Mouse (Mus musculus) gastrocnemius, postnatal 25 days (tissue): ENCODE measurements around the gene Leo1. TPM values are rescaled to one million over a fixed set of nuclear protein-coding genes. Genes with fewer than 3 reads are reported as not detected.
"Not testable (repeated sequence)": the region's sequence is repeated elsewhere in the genome, so short reads cannot be mapped to it uniquely, and the experiment has no call there.

Source experiments
- DNase-seq: peaks from one replicate; pipeline ENCODE4 v3.0.0; 2022
- total RNA-seq, 2 experiments: library from RNA; stranded (reverse); gene quantifications; 1 replicate in 1 of 2; 2 replicates in 1 of 2; pipeline ENCODE4 v1.2.3; 2021

Gene Leo1
- total RNA-seq, 2 experiments from 2014 or later: 12.3 to 21.3 TPM

DNA sequence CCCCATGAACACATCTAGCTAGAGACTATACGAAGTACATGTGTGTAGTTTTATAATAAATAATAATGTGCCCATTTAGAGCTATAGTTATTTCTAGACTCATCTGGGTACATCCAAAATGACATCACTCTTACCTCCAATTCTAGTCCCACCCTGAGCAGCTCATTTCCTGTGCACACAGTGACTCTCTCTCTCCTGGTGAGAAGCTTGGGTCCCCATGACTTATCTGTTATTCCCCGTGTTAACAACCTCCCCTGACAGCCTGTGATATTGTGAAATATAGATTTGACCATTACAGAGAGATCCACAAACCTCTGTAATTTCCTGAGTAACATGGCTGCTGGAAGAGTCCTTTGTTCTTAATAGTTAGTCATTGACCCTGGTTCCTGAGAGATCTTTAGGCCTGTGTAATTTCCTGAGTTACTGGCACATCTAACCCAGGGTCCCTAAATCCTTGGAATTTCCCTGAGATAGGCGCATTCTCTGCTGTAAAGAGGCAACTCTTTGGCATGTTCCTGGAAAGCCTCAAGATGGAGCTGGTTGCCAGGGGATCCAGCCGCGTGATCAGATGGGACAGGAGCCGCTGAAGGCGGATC lies 15.4 kb upstream of the Leo1 start:
- no peak for DNase-seq

DNA sequence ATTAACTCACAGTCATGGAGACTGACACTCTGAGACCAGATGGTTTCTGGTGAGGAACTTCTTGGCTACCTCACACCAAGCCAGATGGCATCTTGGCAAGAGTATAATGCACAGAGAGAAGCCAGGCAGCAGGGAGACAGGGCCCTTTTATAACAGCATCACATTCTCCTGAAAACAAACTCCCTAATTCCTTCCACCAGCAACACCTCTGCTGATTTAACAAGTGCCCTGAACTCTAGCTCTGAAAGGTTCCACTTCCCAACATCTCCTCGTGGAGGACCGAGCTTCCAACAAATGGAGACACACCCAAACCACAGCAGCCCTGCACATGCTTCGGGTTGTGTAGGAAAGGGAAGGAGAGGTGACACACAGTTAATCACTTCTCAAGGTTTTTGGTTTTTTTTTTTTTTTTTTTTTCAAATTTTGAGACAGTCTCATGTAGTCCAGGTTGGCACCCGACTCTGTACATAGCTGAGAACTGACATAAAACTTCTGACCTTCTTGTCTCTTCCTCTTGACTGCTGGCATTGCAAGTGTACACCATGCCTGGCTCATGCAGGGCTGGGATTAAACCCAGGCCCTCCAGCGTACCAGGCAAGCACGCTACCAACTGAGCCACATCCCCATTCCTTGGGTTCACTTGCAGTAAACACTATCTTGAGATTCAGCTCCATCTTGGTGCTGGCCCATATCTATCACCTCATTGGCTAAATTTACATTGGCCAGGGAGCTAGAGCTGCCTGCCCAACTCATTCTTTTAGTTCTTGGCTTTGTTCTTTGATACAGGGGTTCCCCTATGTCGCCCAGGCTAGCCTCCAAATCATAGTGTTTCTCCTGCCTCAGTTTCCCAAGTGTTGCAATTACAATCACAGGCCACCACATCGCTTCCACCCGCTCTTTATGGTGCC lies 13.7 kb upstream of the Leo1 start:
- DNase-seq: no peak

DNA sequence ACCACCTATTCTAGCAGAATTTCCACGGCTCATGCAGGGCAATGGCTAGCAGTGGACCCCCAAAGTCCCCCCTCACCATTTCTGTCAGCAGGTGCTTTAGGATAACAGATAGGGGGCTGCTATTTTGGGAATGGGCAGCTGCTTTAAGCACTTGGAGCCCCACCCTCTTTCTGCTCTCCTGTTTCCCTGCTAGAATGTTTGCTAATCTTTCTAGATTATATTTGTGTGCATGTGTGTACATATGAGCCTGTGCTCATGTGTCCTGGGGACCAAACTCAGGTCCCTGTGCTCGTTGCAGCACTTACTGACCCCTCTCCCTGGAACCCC lies 13.1 kb upstream of the Leo1 start:
- no peak for DNase-seq

DNA sequence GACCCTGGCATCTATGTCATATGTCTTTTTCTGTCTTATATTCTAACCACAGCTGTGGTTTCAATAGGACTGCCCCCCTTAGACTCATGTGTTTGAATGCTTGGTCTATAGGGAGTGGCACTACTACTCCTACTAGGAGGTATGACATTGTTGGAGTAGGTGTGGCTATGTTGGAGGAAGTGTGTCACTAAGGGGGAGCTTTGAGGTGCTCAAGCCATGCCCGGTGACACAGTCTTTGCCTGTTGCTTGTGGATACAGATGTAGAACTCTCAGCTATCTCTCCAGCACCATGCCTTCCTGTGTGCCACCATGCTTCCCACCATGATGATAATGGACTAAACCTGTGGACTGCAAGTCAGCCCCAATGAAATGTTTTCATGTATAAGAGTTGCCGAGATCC lies 12.3 kb upstream of the Leo1 start:
- no peak for DNase-seq

DNA sequence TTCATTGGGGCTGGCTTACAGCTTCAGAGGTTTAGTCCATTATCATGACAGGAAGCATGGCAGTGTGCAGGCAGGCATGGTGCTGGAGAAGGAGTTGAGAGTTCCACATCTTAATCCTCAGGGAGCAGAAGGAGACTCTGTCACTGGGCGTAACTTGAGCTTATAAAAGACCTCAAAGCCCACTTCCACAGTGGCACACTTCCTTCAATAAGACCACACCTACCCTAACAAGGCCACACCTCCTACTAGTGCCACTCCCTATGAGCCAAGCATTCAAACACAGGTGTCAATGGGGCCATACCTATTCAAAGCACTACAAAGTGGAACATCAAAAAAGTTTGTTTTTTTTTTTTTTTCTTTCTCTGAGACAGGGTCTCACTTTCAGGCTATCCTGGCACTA lies 11.7 kb upstream of the Leo1 start:
- DNase-seq: no peak

DNA sequence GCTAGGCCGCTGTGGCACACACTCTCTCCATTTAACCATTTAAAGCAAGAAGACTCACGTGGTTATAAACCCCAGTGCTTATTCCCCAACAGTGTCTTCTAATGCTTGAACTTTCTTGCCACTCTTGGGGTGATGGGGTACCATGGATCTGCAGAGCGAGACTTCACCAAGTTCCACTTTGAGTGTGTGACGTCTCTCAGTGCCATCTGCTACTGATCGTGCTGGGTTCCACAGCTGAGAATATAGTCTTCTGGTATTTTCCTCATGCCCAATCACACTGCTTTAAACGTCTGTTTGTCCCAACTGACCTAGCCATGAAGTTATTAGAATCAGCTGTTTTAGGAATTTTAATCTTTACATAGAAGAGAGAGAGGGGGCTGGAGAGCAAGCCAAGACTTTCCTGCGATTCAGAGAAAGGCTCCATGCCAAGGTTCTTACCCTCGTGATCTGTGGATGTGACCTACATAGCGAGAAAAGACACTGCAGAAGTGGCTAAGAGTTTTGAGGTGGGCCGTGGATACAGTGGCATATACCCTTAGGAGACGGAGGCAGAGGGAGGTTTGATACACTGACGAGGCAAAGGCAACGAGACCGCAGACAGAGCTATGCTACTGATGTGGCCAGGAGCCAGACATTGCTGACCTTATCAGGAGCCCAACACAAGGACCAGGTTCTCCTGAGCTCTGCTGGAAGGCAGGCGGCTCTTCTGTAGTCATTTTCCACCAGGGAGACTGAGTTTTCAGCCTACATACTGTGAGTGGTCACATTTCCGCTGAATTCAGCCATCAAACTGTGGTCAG lies 10.3 kb upstream of the Leo1 start:
- no peak for DNase-seq

DNA sequence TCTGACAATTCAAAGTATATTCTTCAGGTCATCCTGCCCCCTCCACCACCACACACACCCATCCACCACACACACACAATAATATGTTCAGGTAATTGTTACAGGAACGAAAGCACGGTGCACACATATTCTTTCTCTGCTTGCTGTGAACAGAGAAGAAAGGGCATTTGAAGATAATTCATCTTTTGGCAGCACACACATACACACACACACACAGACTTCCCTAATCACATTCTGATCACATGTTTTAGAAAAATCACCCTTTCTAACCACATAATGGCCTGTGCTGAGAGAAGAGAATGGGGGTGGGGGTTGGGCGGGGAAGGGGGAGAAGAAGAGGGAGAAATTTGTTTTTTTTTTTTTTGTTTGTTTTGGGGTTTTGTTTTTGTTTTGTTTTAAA lies 8.6 kb upstream of the Leo1 start:
- DNase-seq: no peak

DNA sequence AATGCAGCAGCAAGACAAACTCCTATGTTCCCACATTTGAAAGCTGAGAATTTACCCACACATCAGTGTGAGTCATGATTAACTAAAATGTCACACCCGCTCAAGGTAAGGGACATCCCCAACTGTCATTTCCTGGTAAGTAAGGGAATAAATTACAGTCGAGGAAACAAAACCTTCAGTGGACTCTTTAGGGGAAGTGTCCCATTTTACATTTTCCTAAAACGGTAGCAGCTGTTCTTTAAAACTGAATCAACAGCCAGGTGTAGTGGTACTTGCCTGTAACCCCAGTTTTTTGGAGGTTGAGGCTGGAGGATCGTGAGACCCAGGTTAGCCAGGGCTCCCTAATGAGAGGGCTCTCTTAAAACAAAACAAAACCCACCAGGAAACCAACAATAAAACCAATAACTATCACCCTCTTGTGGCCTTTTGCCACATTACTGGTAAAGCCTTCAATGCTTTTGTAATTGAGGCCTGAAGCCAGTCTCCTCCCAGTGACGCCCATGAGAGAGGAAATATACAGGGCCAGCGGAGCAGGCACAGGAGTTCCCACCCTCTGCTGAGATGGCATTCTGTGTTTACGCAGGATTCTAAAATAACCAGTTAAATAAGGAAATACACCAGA lies 7.0 kb upstream of the Leo1 start:
- DNase-seq: no peak

DNA sequence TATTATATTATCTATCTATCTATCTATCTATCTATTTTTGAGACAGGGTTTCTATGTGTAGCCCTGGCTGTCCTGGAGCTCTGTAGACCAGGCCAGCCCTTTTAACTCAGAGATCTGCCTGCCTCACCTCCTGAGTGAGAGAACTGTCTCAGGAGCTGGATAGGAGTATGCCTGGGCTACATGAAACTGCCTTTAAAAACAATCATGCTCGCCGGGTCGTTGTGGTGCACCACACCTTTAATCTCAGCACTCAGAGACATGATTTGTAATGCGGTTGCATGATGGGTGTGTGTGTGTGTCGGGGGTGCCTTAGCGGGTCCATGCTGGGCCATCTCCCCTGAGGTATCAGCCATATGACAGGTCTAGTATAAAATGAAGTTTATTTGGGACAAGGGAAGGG lies 6.5 kb upstream of the Leo1 start:
- DNase-seq: no peak

DNA sequence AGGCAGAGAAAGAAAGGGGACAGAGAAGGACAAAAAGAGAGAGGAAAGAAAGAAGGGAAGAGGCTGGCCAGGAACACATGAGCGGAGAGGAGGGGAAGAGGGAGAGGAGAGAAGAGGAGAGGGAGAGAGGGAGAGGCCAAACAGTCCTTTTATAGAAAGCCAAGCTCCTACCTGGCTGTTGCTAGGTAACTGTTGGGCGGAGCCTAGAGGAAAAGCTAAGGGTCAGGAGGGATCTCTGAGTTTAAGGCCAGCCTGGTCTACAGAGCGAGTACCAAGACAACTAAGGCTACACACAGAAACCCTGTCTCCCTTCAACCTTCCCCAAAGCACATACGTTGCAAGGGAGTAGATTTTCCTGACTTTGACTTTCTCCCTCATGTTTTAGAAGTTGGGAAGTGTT lies 6.0 kb upstream of the Leo1 start:
- no peak for DNase-seq

DNA sequence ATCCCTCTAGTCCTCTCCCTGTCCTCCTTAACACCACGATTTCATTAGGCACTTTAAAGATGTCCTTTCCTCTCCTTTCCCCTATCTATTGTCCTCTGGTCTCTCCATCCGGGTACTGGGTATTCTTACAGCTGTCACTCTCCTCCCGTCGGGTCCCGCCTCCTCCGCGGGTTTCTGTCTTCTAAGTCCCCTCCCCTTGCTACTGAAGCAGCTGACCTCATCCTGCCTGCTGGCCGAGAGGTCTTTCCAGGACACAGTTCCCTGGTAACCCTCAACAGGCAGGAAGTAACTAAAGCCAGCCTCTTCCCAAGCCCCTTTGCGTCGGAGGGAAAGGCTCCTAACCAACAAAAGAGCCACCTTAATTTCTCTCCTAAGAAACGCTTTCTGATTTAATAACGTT lies 5.4 kb upstream of the Leo1 start:
- peak; percentile 79 for DNase-seq

DNA sequence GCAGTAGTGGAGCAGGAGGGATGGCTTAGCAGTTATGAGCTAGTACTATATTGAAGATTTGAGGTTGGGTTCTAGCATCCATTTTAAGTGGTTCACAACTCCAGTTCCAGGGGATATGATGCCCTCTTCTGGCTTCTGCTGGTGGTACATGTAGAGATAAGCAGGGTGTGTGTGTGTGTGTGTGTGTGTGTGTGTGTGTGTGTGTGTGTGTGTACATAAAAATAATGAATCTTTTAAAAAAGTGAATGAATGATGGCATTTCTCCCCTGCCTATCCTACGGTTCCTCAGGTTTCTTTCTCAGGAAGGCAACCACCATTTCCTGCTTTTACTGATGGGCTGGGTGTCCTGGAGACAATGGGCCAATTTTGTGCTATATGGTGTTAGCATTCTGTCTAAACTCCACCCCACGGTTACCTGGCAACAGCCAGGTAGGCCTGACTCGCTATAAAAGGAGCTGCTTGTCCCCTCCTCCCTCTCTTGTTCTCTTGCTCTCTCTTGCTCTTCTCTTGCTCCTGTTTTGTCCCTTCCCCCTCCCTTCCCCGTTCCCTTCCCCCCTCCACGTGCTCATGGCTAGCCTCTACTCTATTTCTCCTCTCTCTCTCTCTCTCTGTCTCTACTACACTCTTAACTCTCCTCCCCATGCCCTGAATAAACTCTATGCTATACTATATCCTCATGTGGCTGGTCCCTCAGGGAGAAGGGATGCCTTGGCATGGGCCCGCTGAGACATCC lies 3.5 kb upstream of the Leo1 start:
- no peak for DNase-seq

DNA sequence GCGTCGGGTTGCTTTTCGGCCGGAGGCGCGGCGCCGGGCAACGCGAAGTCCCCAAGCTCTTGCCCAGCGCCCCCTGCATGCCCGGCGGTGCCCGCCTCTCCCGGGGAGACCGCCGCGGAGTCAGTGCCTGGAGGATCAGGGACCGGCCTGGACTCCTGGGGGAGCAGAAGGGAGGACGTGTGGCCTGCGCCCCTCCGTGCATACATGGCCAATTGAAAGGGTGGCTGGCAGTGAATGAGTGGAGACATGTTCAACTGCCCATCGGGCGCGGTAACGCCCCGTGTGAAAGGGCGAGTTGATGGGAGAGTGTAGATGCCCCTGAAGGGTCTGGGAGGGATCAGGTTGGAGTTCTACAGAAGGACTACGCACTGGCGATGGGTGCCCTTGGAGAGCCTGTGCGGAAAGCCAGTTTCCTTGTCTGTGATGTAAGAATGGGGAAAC lies 387 bp downstream of the Leo1 start:
- no peak for DNase-seq

DNA sequence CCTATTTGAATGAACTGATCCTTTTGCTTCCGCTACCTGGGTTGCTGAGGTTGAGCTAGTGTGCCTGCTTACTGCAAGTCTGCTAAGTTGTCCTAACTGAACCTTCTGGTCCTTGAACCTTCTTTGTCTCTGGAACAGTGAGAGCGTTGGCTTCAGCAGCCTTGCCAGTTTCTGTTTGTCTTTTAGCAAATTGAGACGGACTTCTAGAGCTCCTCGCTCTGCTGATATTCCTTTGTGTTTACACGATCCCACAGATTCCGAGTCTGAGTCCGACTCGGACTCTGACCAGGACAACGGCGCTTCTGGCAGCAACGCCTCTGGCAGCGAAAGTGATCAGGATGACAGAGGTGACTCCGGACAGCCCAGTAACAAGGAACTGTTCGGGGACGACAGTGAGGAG lies 3.7 kb downstream of the Leo1 start:
- DNase-seq: no peak

DNA sequence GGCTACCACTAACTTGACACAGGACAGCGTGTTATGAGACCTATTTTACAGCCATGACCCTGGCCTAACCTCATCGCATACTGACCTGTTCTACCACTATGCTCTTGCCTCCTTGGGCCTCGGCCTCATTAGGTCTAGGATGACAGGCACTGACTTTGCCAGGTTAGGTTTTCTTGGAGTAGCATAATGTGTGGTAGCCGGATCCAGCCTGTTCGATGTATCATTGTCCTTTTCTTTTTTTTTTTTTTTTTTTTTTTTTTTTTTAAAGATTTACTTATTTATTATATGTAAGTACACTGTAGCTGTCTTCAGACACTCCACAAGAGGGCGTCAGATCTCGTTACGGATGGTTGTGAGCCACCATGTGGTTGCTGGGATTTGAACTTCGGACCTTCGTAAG lies 5.2 kb downstream of the Leo1 start:
- DNase-seq: not testable (repeated sequence)

DNA sequence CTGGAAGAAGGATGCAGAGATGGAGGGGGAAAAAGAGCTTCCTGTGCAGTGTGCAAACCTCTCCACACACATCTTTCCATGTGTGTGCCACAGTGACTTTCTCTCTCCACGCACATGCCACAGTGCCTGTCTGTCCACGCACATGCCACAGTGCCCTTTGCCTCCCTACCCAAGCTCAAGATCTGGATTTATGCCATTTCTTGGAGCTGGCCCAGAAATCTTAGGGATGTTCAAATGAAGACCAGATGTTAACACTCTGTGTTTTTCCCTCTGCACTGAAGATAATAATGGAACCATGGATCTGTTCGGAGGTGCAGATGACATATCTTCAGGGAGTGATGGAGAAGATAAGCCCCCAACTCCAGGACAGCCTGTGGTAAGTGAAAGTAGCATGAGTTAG lies 6.7 kb downstream of the Leo1 start:
- no peak for DNase-seq

DNA sequence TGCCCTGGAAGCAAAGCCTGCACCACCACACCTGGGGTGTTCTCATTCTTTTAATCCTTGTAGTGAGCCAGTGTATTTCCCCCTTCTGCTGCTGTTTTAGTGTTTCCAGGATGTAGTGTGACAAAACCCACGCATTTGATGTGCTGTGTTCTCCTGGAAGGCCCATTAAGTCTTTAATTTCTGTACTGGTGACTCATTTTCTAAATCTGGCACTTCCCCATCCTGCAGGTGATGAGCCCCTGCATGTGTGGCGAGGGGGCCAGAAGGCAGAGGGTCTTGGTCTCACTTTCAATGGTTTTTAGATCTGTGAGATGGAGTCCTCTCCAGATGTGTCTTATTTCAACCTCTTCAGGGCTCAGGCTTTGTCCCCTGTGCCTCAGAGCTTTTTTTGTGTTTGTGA lies 12.7 kb downstream of the Leo1 start:
- DNase-seq: no peak

DNA sequence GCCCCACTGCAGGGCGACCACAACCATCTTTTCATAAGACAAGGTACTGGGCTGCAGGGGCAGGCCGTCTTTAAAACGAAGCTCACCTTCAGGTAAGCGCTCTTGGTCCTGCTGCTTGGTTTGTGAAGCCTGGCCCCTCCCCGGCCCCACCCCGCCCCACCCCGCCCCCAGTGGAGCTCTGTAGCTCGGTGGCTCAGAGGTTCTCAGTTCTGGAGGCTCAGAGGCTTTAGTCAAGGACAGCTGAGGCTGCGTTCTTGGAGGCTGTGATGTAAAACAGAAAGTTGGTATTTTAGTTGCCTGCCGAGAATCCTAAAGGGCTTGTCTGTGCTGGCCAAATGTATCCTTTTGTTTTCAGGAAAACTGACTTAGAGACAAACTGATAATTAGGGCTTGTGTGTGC lies 14.4 kb downstream of the Leo1 start:
- DNase-seq: no peak

DNA sequence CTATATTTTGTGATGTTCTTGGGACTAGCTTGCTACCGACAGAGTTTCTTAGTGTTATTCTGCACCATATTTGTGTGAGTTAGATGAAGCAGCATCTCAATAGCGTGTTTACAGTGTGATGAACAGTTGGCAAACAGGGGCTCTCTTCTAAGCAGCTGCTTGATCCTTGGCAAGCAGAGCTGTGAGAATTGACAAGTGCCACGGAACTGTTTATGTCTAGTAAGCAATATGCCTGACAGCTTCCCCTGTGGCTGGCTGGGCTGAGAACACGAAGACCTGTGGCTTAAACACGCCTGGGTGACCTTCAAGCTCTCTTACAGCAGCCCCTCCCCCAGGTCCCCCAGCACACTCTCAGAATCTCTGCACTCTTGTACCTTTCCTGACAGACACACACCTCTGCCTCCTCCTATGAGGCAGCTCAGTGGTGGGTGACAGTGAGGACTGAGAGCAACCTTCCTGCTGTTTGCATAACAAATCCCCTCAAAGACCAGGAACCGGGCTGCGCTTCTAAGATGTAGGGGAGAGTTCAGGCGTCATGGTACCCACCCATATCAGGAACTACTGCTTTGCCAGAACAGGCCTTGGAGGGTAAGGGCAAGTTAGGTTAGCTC lies 21.8 kb downstream of the Leo1 start:
- DNase-seq: no peak

DNA sequence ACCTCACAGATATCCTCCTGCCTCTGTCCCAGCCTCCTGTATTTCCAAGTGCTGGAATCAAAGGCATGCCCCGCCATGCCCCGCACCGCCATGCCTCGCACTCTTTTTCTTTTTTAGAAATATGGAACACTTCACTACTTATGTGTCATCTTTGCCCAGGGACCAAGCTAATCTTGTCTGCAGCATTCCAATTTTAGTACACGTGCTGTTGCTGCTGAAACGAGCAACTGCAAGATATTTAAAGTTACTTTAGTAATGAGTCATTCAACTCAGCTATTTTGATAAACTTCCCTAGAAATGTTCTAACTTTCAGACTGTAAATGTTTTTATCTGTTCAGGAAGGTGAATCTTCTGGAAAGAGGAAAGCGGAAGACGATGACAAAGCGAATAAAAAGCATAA lies 24.5 kb downstream of the Leo1 start:
- no peak for DNase-seq

DNA sequence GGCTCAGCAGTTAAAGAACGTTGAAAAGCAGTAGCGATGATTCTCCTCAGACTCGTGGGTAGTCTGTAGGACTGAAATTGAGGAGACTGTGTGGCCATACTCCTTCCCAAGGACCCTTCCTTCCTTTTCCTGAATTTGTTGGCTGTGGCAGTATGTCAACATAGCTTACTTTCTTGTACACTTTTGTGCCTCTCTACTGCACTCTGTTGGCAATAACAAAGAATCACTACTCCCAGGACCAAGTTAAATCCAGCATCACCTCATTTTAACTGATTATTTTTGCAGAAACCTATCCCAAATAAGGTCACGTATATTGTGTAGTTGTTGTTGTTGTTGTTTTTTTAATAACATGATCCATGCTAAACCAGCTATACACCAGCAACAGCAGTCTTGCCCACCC lies 25.3 kb downstream of the Leo1 start:
- no peak for DNase-seq

DNA sequence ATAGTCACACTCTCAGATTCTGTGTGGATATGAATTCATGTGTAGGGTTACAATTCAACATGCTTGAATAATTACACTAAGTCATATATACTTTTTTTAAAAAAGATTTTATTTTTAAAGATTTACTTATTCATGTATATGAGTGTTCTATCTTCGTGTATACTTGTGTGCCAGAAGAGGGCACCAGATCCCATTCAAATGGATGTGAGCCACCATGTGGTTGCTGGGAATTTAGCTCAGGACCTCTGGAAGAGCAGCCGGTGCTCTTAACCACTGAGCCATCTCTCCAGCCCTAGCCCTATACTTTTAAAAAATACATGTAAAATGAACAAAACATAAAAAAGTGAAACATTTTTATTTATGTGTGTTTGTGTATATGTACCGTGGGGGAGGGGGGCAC lies 26.3 kb downstream of the Leo1 start:
- no peak for DNase-seq
